Mouse (Mus musculus) thymus, postnatal 36 days (tissue): ENCODE results near the gene Gm17428.
A peak's percentile ranks its signal among the peaks of the same experiment; 100 is the strongest.

Experiments
- DNase-seq, 2 experiments: peaks; one replicate each; pipeline ENCODE4 v3.0.0; 2022; ENCODE audit warnings: mixed read lengths in 2 of 2

Gm17428 gene

DNA sequence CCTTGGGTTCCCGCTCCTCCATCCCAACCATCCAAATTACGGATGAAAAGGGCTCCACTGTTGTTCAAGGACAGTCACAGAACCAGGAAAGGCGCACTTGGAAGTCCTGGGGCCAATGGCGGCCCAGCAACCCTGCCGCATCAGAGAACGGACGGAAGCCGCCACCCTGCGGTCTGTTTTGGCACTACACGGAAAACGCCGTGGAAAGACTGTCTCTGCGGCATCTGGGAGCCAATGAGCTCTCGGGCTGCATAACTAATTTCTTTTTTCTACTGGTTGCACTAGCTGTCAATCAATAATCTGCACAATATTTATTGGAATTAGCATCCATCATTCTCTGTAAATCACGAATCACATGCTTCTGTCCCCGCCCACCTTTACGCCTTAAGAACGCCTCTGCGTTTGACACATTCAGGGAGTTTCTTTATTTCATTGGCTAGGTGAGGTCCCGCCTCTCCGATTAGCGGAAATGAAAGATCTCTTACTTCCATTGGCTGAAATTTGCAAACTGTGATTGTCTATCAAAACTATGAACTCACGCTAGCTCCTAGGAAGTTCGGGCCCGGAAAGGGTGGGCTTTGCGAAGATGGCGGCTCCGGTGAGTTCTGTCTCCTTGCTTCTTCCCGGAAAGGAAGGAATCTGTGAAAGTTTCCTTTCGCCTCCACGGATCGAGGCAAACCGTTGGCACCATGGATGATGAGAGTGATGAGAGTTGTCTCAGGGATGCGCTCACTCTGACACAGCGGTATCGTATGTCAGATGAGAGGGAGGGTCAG is 38.4 kb downstream of the Gm17428 start, which contains the start of gene Ngdn:
TSS of gene Ngdn (plus strand) at position 464 of the 776 bp plus-strand sequence.
- DNase-seq, result peak; percentile 97 to 99

DNA sequence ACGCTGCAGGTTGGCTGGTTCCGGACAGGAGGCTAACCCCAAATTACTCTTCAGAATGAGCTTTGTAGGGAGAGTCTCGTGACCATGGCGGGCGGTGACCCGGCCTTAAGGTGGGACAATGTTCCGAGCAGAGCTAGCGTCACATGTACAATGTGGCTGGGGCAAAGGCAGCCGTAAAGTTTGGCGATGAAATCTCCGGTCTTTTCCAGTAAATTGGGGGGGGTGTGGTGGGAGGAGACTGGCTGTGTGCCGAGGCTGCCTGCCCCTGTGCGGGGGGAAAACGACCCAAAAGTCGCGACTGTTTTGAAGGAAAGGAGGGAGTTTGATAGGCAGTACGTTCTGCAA is 39.0 kb downstream of the Gm17428 start:
- DNase-seq, result no peak

DNA sequence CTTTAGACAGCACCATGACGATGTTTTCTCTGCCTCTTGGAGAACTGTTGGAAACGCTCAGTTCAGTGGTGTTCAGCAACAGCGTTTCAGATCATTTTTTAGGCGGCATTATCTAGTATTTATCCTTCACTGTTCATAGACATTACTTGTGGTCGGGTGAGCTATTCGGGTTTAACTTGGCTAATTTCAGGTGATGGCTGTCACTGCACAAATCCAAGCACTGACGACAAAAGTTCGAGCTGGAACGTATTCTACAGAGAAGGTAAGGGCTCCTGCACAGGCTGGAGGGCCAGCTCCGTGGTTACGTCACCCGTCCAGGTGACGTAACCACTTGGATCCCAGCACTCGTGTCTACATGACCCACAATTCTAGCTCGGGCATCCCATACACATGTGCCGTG is 40.1 kb downstream of the Gm17428 start:
- no peak for DNase-seq

DNA sequence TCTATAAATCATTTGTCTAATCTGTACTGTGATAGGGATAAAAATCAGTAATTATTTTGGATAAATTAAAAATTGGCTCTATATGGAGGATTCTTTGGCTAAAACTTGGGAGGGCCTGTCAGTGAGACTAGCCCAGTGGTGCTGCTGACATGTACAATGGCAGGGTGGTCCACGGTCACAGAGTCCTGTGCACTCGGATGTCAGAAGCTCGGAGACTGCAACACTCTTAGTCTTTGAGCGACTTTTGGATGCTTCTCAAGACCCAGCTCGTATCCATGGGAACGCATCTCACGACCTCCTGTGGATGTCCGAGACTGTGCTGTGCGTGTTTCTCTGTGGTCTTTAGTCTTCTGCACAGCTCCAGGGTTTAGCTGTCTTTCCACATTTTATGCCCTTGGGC is 43.7 kb downstream of the Gm17428 start:
- no peak for DNase-seq

DNA sequence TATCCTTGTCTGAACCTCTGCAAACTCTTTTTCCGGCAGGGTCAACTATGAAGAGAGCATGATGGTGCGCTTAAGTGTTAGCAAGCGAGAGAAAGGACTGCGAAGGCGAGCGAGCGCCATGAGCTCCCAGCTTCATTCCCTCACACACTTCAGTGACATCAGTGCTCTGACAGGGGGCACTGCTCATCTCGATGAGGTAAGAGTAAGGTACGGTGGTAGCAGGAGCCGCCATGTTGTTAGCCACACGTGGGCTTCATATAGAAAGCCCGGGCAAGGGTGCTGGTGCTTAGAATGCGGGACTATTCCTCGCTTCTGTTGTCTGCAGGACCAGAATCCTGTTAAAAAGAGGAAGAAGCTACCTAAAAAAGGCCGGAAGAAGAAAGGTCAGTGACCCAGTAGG is 46.3 kb downstream of the Gm17428 start:
- no peak for DNase-seq

DNA sequence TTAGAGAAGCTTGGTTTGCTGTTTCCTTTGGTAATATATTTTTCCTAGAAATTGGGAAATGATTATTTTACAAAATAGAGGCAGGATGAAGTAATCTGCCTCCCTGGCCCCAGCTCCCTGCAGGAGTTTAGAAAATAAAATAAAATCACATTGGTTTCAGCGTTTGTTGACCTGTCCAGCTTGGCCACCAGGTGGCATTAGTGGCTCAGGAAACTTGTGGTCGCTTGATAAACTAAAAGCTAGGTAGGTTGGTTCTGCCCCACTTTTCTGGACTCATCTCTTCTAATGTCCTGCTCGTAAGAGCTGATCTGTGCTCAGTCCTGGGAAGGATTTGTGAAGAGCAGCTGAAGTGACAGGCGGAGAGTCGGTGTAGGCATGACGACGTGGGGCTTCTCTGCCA is 47.5 kb downstream of the Gm17428 start:
- DNase-seq, result peak; percentile 24 to 26

DNA sequence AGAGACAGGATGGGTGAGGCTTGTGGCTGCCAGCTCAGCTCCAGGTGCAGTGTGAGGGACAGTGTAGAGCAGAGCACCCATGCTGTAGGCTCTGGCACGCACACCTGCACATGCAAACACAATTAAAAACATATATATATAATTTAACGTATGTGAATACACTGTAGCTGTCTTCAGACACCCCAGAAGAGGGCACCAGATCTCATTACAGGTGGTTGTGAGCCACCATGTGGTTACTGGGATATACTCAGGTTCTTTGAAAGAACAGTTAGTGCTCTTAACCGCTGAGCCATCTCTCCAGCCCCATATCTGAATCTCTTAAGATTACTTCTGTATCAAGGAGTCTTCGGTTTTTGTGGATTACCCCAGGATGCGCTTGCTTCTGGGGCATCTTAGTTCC is 48.8 kb downstream of the Gm17428 start:
- DNase-seq, result peak; percentile 14 to 23
